Mouse (Mus musculus) cerebellum, adult 2 months (tissue): ENCODE data around the gene Myh1. TPM values are rescaled to one million over a fixed set of nuclear protein-coding genes. Genes with fewer than 3 reads are reported as not detected.

Experiments
- DNase-seq, 2 experiments: peaks; one replicate each; pipeline ENCODE4 v3.0.0; 2021
- H3K27ac ChIP-seq: fragments of 200-500 bp; 2 replicates; pipeline ENCODE4 v1.5.1; 2012; ENCODE audit warnings: low read length, control low read depth, inconsistent platforms; ENCODE audit not compliant: insufficient read depth
- H3K27me3 ChIP-seq: fragments of 200-500 bp; 2 replicates; pipeline ENCODE4 v1.6.1; 2012; ENCODE audit warnings: inconsistent platforms, mild to moderate bottlenecking, low read length, moderate library complexity; ENCODE audit not compliant: control insufficient read depth, insufficient read depth
- H3K4me1 ChIP-seq: fragments of 200-500 bp; 2 replicates; pipeline ENCODE4 v1.6.1; 2011; ENCODE audit warnings: low read length; ENCODE audit not compliant: control insufficient read depth, insufficient read depth
- H3K4me3 ChIP-seq: fragments of 200-500 bp; replicated peaks from 2 replicates; pipeline ENCODE3; 2011; ENCODE audit warnings: mild to moderate bottlenecking, low read depth, low read length, control low read depth; ENCODE audit not compliant: insufficient read depth
- CTCF ChIP-seq: fragments of 200-500 bp; IDR thresholded peaks from 2 replicates; pipeline ENCODE4 v1.5.1; 2011; ENCODE audit warnings: low read depth, mild to moderate bottlenecking, control low read depth, low read length, moderate library complexity, borderline replicate concordance; ENCODE audit not compliant: insufficient read depth
- POLR2A ChIP-seq: fragments of 200-500 bp; IDR thresholded peaks from 2 replicates; pipeline ENCODE4 v1.6.1; 2011; ENCODE audit warnings: low read length, control low read depth, borderline replicate concordance; ENCODE audit not compliant: insufficient read depth
- whole genome bisulfite sequencing: fragments of 180-500 bp; shearing (Covaris S2); methylation state at CpG from one replicate; pipeline ENCODE4 v1.1.7; 2018; 5-methylcytosine and 5-hydroxymethylcytosine counted together
- polyA plus RNA-seq: library from polyadenylated mRNA; depleted of rRNA; stranded (reverse); fragments of >200 nt; gene quantifications from 2 replicates; pipeline ENCODE4 v1.2.3, GENCODE M21; 2012; rRNA removed

Gene Myh1
- not detected in 2 replicates for polyA plus RNA-seq

GRCm38 (mm10) chr11:67199752-67200151, at the start of gene Myh1:
Gene Myh1 (plus strand): TSS chr11:67200052.
- TF ChIP-seq POLR2A (no peak), CTCF (no peak)
- H3K4me1 ChIP-seq = no peaks in the 10 kb centered on the region
- DNase-seq = no peak
- no peak within 1 kb of the TSS for H3K27ac ChIP-seq
- no peaks in the 10 kb centered on the region for H3K27me3 ChIP-seq
- WGBS = 60% methylated on average over 4 of the region's 4 CpGs
- no peak within 1 kb of the TSS for H3K4me3 ChIP-seq

GRCm38 (mm10) chr11:67150237-67150636, 49.6 kb upstream of the Myh1 start:
- no peak overlapping the region for H3K27ac ChIP-seq
- no peaks in the 10 kb centered on the region; the same call in 1 of the 2 replicates for H3K4me1 ChIP-seq
- TF ChIP-seq POLR2A = no peak
- no peak for TF ChIP-seq CTCF
- H3K27me3 ChIP-seq = no peaks in the 10 kb centered on the region; the same call in 1 of the 2 replicates
- no peak for DNase-seq
- H3K4me3 ChIP-seq = no peak overlapping the region
- WGBS = 88% methylated on average over 2 of the region's 2 CpGs

GRCm38 (mm10) chr11:67151159-67151558, 48.7 kb upstream of the Myh1 start:
- TF ChIP-seq CTCF (no peak), POLR2A (no peak)
- Histone ChIP-seq H3K4me1 (no peaks in the 10 kb centered on the region; the same call in 1 of the 2 replicates), H3K4me3 (no peak overlapping the region), H3K27ac (no peak overlapping the region), H3K27me3 (no peaks in the 10 kb centered on the region; the same call in 1 of the 2 replicates)
- 89% methylated on average over 3 of the region's 3 CpGs for WGBS
- no peak for DNase-seq

GRCm38 (mm10) chr11:67151651-67152630, 47.9 kb upstream of the Myh1 start:
- no peak overlapping the region for H3K27ac ChIP-seq
- TF ChIP-seq POLR2A = no peak
- no peak for TF ChIP-seq CTCF
- no peak overlapping the region for H3K4me3 ChIP-seq
- H3K27me3 ChIP-seq = no peaks in the 10 kb centered on the region; the same call in 1 of the 2 replicates
- no peaks in the 10 kb centered on the region; the same call in 1 of the 2 replicates for H3K4me1 ChIP-seq
- no peak for DNase-seq
- 81% methylated on average over 16 of the region's 16 CpGs for WGBS

- DNase-seq = peak; percentile 10 to 12
- no peaks in the 10 kb centered on the region; the same call in 1 of the 2 replicates for H3K4me1 ChIP-seq
- no peak overlapping the region for H3K4me3 ChIP-seq
- no peaks in the 10 kb centered on the region; the same call in 1 of the 2 replicates for H3K27me3 ChIP-seq
- 0% methylated on average over 1 of the region's 1 CpGs for WGBS
- no peak overlapping the region for H3K27ac ChIP-seq
- TF ChIP-seq CTCF (no peak), POLR2A (no peak)
These were observed 46.7 kb upstream of the Myh1 start for GRCm38 (mm10) chr11:67153123-67153522.

- Histone ChIP-seq H3K4me3 (no peak overlapping the region), H3K27ac (no peak overlapping the region), H3K27me3 (no peaks in the 10 kb centered on the region; the same call in 1 of the 2 replicates), H3K4me1 (no peaks in the 10 kb centered on the region; the same call in 1 of the 2 replicates)
- WGBS = 71% methylated on average over 1 of the region's 1 CpGs
- no peak for TF ChIP-seq POLR2A
- TF ChIP-seq CTCF = no peak
- no peak for DNase-seq
These were observed 46.0 kb upstream of the Myh1 start for GRCm38 (mm10) chr11:67153843-67154242.

GRCm38 (mm10) chr11:67155650-67156049, 44.2 kb upstream of the Myh1 start:
- no peak for TF ChIP-seq POLR2A
- no peak for TF ChIP-seq CTCF
- Histone ChIP-seq H3K27me3 (no peaks in the 10 kb centered on the region; the same call in 1 of the 2 replicates), H3K27ac (no peak overlapping the region), H3K4me3 (no peak overlapping the region), H3K4me1 (no peaks in the 10 kb centered on the region; the same call in 1 of the 2 replicates)
- no peak for DNase-seq
- 94% methylated on average over 2 of the region's 2 CpGs for WGBS
